ENCODE assay signal across 8 mouse cellular contexts in genomic region chr19:6140678-6141393, GRCm38 (mm10). TPM values are rescaled to one million over a fixed set of nuclear protein-coding genes. Genes with fewer than 3 reads are reported as not detected.
DNase-seq lines count a peak whose midpoint lies in the region; ATAC-seq lines count a peak whose summit lies in the region.

Batf2 (plus strand) TSS chr19:6140983.

- under 1% methylated on average over 25 of the region's 68 CpGs for WGBS in embryonic facial prominence, embryonic 14.5 days
- WGBS in kidney, embryonic 14.5 days, result under 1% methylated on average over 67 of the region's 68 CpGs
- under 1% methylated on average over 56 of the region's 68 CpGs for WGBS in limb, embryonic 15.5 days

- H3K27ac ChIP-seq in embryonic facial prominence, embryonic 14.5 days (replicated peaks; ENCODE audit: low read depth, low read length), result peak within 1 kb of the TSS; percentile 94
- H3K27ac ChIP-seq in kidney, embryonic 14.5 days (ENCODE audit: low read depth, low read length), result peak within 1 kb of the TSS; percentile 93
- H3K27ac ChIP-seq in limb, embryonic 15.5 days, result peak within 1 kb of the TSS; percentile 94

- H3K9ac ChIP-seq in embryonic facial prominence, embryonic 14.5 days (ENCODE audit: low read depth, low read length), result peak within 1 kb of the TSS; percentile 78
- H3K9ac ChIP-seq in kidney, embryonic 14.5 days (ENCODE audit: low read depth, low read length), result peak within 1 kb of the TSS; percentile 75
- H3K9ac ChIP-seq in limb, embryonic 15.5 days, result peak within 1 kb of the TSS; percentile 85

- peak; percentile 98 for DNase-seq in 3T3-L1 (ENCODE audit: low read depth, low spot score)
- DNase-seq in adrenal gland, postnatal 4 days (ENCODE audit: low spot score in 2 of 2), result peak; percentile 74 to 87
- DNase-seq in embryonic facial prominence, embryonic 14.5 days (ENCODE audit: low spot score), result peak; percentile 99
- peak; percentile 91 to 92 for DNase-seq in heart, adult 9 months (ENCODE audit: low spot score in 2 of 2)
- DNase-seq in monocyte, adult 2 months (ENCODE audit: low read depth in 1 of 2, low spot score in 2 of 2), result peak; percentile 75 to 87
- peak; percentile 88 to 90 for DNase-seq in spleen, postnatal 36 days (ENCODE audit: low spot score in 2 of 2)

- H3K4me2 ChIP-seq in embryonic facial prominence, embryonic 14.5 days (ENCODE audit: low read depth, low read length), result peak within 1 kb of the TSS; percentile 59
- H3K4me2 ChIP-seq in kidney, embryonic 14.5 days (replicated peaks; ENCODE audit: low read depth, low read length), result peak within 1 kb of the TSS; percentile 84
- peak within 1 kb of the TSS; percentile 77 for H3K4me2 ChIP-seq in limb, embryonic 15.5 days

- no peaks in the 10 kb centered on the region for H3K9me3 ChIP-seq in embryonic facial prominence, embryonic 14.5 days (ENCODE audit: control insufficient read depth, low read length)
- H3K9me3 ChIP-seq in kidney, embryonic 14.5 days (ENCODE audit: control insufficient read depth, low read length), result no peaks in the 10 kb centered on the region
- H3K9me3 ChIP-seq in limb, embryonic 15.5 days, result no peaks in the 10 kb centered on the region

- H3K4me1 ChIP-seq in embryonic facial prominence, embryonic 14.5 days (ENCODE audit: control insufficient read depth, insufficient read depth, low read length), result peaks cover 13% of the 10 kb centered on the region; the same call in 1 of the 2 replicates
- H3K4me1 ChIP-seq in kidney, embryonic 14.5 days (ENCODE audit: control insufficient read depth, insufficient read depth, low read length), result 0 out of 2 replicates have a peak, but pooled peaks cover 5% of the 10 kb centered on the region
- H3K4me1 ChIP-seq in limb, embryonic 15.5 days, result peaks cover 16% of the 10 kb centered on the region

- H3K36me3 ChIP-seq in embryonic facial prominence, embryonic 14.5 days (ENCODE audit: control insufficient read depth, insufficient read depth, low read length), result peaks cover 20% of the 10 kb centered on the region; the same call in 1 of the 2 replicates
- H3K36me3 ChIP-seq in kidney, embryonic 14.5 days (ENCODE audit: control insufficient read depth, insufficient read depth, low read length), result peaks cover 4% of the 10 kb centered on the region; the same call in 1 of the 2 replicates
- peaks cover 18% of the 10 kb centered on the region for H3K36me3 ChIP-seq in limb, embryonic 15.5 days

- H3K4me3 ChIP-seq in embryonic facial prominence, embryonic 14.5 days (ENCODE audit: low read depth, low read length), result peak within 1 kb of the TSS; percentile 55
- peak within 1 kb of the TSS; percentile 63 for H3K4me3 ChIP-seq in kidney, embryonic 14.5 days (ENCODE audit: low read length)
- H3K4me3 ChIP-seq in limb, embryonic 15.5 days, result peak within 1 kb of the TSS; percentile 56

- peak; percentile 93 for ATAC-seq in embryonic facial prominence, embryonic 14.5 days (ENCODE audit: low read depth)
- peak; percentile 95 for ATAC-seq in kidney, embryonic 14.5 days (ENCODE audit: low FRiP score, low TSS enrichment)
- ATAC-seq in limb, embryonic 15.5 days (ENCODE audit: insufficient number of reproducible peaks, low FRiP score, low TSS enrichment, low read depth), result peak; percentile 88

- no peaks in the 10 kb centered on the region for H3K27me3 ChIP-seq in embryonic facial prominence, embryonic 14.5 days (replicated peaks; ENCODE audit: control insufficient read depth, insufficient read depth, low read length)
- no peaks in the 10 kb centered on the region for H3K27me3 ChIP-seq in kidney, embryonic 14.5 days (ENCODE audit: control insufficient read depth, insufficient read depth, low read length)
- H3K27me3 ChIP-seq in limb, embryonic 15.5 days, result no peaks in the 10 kb centered on the region

RNA-seq across cellular contexts. Expression of gene Batf2, which starts in this region (rescaled TPM):
- total RNA-seq in adrenal gland, postnatal 4 days (2021), result 1 to 10 TPM in 1 of 2 experiments, under 1 TPM in 1; 0.81 to 2.0 TPM
- 0.28 and 0.33 TPM in 2 replicates for polyA plus RNA-seq in embryonic facial prominence, embryonic 14.5 days (2014; fragmentation: Nextera tagmentation; extraction: Ambion mirVana)
- 0.15 TPM in 1 of 2 replicates, not detected in the other for polyA plus RNA-seq in kidney, embryonic 14.5 days (2014; fragmentation: Nextera tagmentation; extraction: Ambion mirVana)
- polyA plus RNA-seq in limb, embryonic 15.5 days (2015; fragmentation: Nextera tagmentation; extraction: Ambion mirVana), result 0.13 and 0.24 TPM in 2 replicates

Comparison
In these comparisons a context has a peak if more than half of its experiments do, and no peak if none do; other contexts are left out.
1. Peak in every context shown above with its lines: DNase-seq, ATAC-seq, H3K4me3 ChIP-seq and H3K27ac ChIP-seq.
2. Peak in DNase-seq, ATAC-seq, H3K4me3 ChIP-seq, H3K27ac ChIP-seq, H3K9ac ChIP-seq and H3K4me2 ChIP-seq in embryonic facial prominence, embryonic 14.5 days; RNA of the gene not detected or under 1 TPM.
3. Peak in ATAC-seq, H3K4me3 ChIP-seq, H3K27ac ChIP-seq, H3K9ac ChIP-seq and H3K4me2 ChIP-seq in kidney, embryonic 14.5 days; RNA of the gene not detected or under 1 TPM.
4. Peak in ATAC-seq, H3K4me3 ChIP-seq, H3K27ac ChIP-seq, H3K9ac ChIP-seq and H3K4me2 ChIP-seq in limb, embryonic 15.5 days; RNA of the gene not detected or under 1 TPM.